Mouse (Mus musculus) MEL (cell line): ENCODE measurements at regions not wholly inside any gene's neighbourhood (a gene's known extent, or its start where the extent isn't known, plus 50 kb on each side); places are given as distances from the start of the nearest gene placed in this dataset.

Experiments used
- CTCF ChIP-seq, 3 experiments: IDR thresholded peaks in 2 of 3; conservative IDR thresholded peaks in 1 of 3; 2 replicates each; pipeline ENCODE4 v1.5.1; 2011 to 2012; ENCODE audit warnings: low read length in 3 of 3, low read depth in 2 of 3, mild to moderate bottlenecking in 2 of 3, improper control_type of control experiment in 1 of 3, inconsistent platforms in 1 of 3, mixed read lengths in 1 of 3, moderate library complexity in 1 of 3; ENCODE audit not compliant: control insufficient read depth in 1 of 3, insufficient read depth in 1 of 3, poor library complexity in 1 of 3, severe bottlenecking in 1 of 3
- EP300 ChIP-seq, 2 experiments: IDR thresholded peaks; 2 replicates each; pipeline ENCODE4 v1.6.1; 2011; ENCODE audit warnings: improper control_type of control experiment in 2 of 2, low read length in 2 of 2, low read depth in 1 of 2, mild to moderate bottlenecking in 1 of 2
- ETS1 ChIP-seq: IDR thresholded peaks from 2 replicates; pipeline ENCODE4 v1.6.1; 2012; ENCODE audit warnings: low read depth, mild to moderate bottlenecking, inconsistent platforms, low read length, improper control_type of control experiment, moderate library complexity
- JUND ChIP-seq: IDR thresholded peaks from 2 replicates; pipeline ENCODE4 v1.6.1; 2011; ENCODE audit warnings: low read depth, mild to moderate bottlenecking, improper control_type of control experiment, low read length
- MAX ChIP-seq: IDR thresholded peaks from 2 replicates; pipeline ENCODE4 v1.6.1; 2011; ENCODE audit warnings: low read length, improper control_type of control experiment
- SIN3A ChIP-seq: IDR thresholded peaks from 2 replicates; pipeline ENCODE4 v1.6.1; 2012; ENCODE audit warnings: low read length, improper control_type of control experiment, inconsistent platforms
- TCF12 ChIP-seq: IDR thresholded peaks from 2 replicates; pipeline ENCODE4 v1.6.1; 2014; ENCODE audit warnings: low read depth, mild to moderate bottlenecking, inconsistent platforms, low read length, improper control_type of control experiment, moderate library complexity

DNA sequence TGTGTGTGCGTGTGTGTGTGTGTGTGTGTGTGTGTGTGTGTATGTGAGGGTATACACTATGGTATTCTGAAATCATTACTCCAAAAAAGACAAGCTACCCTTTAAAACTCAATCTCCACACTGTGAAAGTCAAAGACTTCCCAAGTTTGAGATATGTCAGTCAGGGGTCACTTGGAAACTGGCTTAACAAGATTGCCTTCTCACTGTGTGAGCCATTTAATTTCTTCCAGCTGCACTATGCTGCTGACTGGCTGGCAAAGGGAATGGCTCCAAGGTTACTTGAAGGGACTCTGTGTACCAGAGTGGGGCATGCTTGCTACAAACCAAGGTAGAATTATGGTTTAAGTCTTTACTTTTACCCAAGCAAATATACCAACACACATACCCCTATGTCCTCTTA is 2826.1 kb upstream of the 5930422O12Rik start:
- TF ChIP-seq CTCF (IDR thresholded peaks at IDR 0.05 in 2 of 3, conservative IDR thresholded peaks at IDR 0.05 in 1 of 3; ENCODE audit: control insufficient read depth in 1 of 3, insufficient read depth in 1 of 3, low read depth in 2 of 3, low read length in 3 of 3, poor library complexity in 1 of 3, severe bottlenecking in 1 of 3) (no peak), SIN3A (no peak), MAX (no peak), TCF12 (no peak), ETS1 (no peak), JUND (no peak), EP300 (IDR thresholded peaks at IDR 0.05; ENCODE audit: low read depth in 1 of 2, low read length in 2 of 2) (no peak)
